Mouse (Mus musculus) right cerebral cortex, postnatal 36 days (tissue): ENCODE data around the gene Chchd4.
A peak's percentile ranks its signal among the peaks of the same experiment; 100 is the strongest.

ENCODE experiments used
- DNase-seq, 2 experiments: peaks; one replicate each; pipeline ENCODE4 v3.0.0; 2022; ENCODE audit warnings: low spot score in 2 of 2, mixed read lengths in 1 of 2

Gene Chchd4

GRCm38 (mm10) chr6:91472868-91473804 is at the start of gene Chchd4, which contains the start of gene Tmem43:
Chchd4 (minus strand) TSS chr6:91473546.
Tmem43 (plus strand) TSS chr6:91473703.
- DNase-seq, result peak; percentile 99 to 100

DNA sequence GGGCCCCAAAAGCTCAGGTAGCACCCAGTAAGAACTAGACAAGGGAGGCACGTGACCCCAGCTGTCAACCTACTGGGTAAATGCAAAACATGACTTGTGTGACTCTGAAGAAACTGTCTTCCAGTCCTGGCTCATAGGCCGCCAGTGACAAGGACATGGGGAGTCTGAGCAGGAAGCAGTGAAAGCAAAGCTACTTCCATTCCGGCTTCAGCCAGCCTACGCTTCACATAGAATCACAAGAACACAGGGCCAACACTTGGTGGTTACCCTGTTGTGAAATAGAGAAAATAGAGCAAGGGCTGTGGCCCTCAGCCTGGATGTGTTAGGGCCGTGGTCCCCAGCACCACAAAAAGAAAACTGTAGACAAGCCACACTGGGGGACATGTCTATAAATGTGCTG is 49.5 kb upstream of the Chchd4 start:
- no peak for DNase-seq

- DNase-seq, result peak in 1 of 2 experiments; percentile 50
These were observed 45.2 kb upstream of the Chchd4 start for GRCm38 (mm10) chr6:91518454-91519020.

DNA sequence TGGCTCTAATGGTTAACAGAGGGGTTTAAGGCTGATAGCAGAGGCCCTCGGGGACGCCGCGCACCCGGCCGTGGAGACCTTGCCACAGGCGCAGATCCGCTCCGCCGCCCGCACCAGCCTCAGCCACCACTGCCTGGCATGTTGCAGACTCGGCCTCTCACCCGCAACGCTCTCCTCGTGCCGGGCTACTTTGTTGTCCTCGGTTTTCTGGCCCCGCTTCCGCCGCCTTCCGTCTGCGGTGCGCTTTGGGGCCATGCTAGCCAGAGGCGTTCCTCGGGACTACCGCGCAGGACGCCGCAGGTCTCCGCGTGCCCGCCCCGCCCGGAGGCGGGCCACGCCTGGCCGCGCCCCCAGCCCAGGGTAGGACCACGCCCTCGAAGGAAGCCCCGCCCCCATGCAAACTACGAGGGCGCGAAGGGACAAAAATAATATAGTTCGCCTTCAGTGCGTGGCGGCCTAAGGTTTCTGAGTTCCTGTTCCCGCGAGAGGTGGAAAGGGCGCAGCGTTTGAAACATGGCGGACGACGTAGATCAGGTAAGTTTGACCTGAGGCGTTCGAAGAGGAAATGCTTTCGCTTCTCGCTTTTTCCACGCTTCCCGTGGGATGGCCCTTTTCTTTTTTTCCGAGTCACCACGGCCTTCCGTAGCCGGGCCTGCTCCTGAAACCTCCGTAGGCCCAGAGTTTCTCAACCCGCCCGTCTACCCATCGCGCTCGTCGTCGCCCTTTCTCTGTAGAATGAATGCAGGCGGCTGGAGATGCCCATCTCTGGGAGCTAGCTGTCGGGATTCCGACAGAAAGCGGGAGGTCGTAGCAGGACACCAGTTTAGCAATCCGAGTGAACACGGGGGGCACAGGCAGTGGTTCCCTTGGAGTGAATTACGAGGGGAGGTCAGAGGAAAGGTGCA is 42.5 kb upstream of the Chchd4 start, which contains the start of the genes Xpc and Lsm3:
TSS of gene Xpc (minus strand) at position 344 of the 905 bp plus-strand sequence.
TSS of gene Lsm3 (plus strand) at position 384 of the 905 bp plus-strand sequence.
- DNase-seq, result peak; percentile 95 to 97

DNA sequence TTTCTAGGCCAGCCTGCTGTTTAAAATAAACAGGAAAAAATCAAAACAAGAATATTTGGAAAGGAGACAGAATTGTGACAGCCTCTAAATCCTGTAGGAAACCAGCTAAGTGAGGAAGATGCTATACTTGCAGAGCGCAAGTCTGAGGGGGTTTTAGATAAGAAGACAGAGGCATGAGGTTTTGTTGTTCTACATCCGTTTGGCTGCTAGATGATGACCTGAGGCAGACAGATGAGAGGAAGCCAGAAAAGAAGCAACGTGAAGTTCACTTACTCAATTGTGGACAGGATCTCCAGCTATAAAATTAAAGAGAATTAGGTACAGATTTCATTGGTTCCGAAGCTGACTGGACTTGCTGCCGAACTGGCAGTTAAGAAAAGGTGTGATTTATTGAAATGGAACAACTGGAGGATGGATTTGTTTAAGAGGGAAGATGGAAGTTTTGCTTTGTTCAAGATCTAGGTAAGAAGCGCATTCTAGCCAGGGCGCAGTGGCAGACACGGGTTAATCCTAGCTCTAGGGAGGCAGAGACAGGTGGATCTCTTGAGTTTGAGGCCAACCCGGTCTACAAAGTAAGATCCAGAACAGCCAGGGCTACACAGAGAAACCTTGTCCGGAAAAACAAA is 41.5 kb upstream of the Chchd4 start:
- DNase-seq, result no peak

- DNase-seq, result no peak
These were observed 40.8 kb upstream of the Chchd4 start for GRCm38 (mm10) chr6:91514135-91514534.

DNA sequence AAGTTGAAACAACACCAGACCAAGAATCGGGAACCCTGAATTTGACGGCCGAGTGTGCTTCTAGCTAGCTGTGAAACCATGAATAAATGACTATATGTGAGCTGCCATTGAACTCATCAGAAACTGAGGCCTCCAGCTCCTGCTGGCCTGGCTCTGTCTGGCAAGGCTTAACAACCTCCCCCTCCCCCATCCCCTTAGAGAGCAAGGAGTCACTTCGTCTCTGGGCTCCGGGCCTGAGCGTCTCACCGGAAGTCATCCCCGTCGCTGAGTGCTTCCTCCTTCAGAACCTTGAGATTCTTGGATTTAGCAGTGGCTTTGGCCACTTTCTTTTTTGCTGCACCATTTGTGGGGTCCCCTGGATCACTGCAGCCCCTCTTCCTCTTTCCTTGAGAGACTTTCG is 36.9 kb upstream of the Chchd4 start:
- DNase-seq, result no peak

- DNase-seq, result no peak
These were observed 36.0 kb upstream of the Chchd4 start for GRCm38 (mm10) chr6:91509326-91509725.

- no peak for DNase-seq
These were observed 34.7 kb upstream of the Chchd4 start for GRCm38 (mm10) chr6:91508041-91508440.

- DNase-seq, result no peak
These were observed 32.7 kb upstream of the Chchd4 start for GRCm38 (mm10) chr6:91506036-91506435.

DNA sequence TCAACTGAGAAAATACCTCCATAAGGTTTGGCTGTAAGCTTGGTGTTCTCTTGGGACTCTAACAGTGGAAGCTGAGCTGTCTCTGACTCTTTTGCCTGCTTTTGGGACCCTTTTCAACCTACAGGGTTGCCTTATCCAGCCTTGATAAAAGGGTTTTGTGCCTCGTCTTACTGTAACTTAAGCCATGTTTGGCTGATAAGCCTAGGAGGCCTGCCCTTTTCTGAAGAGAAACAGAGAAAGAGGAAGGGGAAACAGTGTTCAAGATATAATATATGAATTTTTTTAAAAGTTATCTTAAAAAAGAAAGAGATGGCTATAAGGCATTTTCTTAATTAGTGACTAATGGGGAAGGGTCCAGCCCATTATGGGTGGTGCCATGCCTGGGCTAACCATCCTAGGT is 30.0 kb upstream of the Chchd4 start:
- DNase-seq, result no peak

GRCm38 (mm10) chr6:91494526-91494925 is 21.2 kb upstream of the Chchd4 start:
- DNase-seq, result no peak

DNA sequence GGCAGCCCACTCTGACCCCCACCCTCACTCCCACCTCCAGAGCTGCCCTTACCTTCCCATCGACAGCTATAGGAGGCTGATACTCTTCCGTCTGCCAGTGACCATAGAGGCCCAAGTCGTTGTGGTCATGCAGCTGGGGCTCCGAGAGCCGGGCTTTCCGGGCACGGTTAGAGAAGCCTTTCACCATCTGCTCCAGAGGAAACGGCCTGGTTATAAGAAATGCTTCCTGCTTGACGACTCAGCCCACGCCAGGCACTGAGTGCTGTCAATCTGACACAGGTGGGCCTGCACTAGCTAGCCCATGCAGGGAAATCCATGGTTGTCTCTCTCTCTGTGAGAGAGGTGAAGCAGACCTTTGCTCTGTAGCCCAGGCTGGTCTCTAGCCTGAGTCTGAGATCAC is 19.7 kb upstream of the Chchd4 start:
- no peak for DNase-seq

DNA sequence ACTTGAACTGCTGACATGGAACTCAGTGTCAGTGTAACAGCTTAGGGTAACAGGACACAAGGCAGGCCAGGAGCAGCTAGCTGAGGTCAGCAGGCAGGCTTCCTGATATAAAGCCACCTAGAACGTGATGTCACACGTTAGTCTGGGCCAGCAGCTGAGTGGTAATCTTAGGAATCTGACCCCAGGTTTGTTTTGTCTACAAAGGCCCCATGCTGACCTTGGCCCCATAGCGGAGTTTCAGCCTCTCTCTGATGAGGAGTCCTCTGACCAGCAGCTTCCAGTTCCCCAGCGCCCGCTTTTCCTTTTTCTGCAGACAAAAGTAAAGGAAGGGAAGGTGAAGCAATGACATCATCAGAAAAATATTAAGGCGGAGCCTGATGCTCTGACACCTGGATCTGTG is 17.7 kb upstream of the Chchd4 start:
- DNase-seq, result no peak

DNA sequence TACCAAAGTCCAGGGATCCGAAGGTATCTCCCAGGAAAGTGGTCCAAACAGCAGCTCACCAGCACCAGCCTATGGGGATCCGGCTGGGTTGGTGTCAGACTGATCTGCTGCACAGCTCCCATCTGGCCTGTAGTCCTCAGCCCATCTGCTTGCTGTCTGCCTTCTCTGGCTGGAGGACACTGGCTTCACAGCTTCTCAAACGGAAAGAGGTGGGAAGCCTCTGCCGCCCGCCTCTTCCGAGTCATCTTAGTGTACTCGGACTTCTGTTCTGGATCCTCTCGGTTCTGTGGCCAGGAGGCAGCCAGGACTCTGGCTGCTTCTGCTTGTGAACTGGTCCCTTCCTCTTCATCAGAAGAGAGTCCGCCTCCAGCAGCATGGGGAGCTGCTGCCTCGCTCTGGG is 16.5 kb upstream of the Chchd4 start:
- DNase-seq, result peak; percentile 39 to 53

DNA sequence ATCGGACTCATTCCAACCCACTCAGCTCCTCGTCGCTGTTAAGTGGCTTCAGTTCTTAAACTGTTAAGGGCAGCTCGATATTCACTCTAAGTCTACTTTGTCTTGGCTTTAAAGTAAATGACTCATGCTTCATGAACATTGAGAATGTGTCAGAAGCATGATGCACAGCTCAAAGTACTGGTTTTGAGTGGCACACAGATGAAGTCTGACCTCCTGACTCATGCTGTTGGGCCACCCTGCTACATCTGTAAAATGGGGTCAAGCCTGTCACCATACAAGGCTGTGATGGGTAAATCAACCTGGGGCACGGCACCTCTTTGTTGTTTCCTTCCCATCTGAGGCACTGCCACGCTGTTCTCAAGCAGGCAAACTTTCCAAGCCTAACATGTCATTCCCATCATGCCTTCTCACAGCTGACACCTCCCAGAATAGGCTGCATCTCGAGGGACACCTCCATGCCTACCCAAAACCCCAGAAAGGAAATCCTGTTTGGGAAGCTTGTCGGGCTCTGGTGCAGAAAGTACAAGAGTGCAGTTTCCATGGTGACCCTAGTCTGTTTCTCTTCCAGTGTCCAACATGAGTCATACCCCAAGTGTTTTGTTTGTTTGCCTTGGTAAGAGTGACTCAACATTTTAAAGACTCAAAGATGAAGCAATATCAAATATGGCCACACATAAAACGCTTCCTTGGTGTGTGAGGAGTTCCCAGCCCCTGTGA is 15.3 kb upstream of the Chchd4 start:
- DNase-seq, result peak; percentile 34 to 50

DNA sequence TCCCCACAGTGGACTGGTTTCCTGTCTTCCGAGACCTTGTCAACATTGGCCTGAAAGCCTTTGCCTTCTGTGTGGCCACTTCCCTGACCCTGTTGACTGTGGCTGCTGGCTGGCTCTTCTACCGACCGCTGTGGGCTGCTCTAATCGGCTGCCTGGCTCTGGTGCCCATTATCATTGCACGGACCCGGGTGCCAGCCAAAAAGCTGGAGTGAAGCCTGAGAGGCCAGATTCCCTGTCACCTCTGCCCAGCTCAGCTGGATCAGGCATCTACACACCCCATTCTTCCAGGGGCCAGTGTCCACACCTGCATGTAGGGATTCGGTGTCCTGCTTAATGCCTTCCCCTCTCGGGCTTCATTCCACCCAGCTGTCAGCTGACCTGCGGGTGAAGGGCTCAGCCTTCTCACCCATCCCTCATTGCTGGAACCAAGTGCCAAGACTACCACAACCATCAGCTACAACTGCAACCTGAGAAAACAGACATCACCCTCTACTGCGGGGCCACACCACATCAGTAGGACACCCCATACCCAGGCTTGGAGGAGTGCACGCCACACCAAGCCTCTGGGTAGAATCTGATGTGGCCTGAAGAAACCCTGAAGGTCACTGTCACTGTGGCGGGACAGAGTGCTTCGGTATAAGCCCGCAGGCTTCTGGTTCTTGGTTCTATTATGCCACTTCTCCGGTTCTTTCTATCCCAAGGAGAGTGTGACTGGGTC is 13.5 kb upstream of the Chchd4 start:
- no peak for DNase-seq

DNA sequence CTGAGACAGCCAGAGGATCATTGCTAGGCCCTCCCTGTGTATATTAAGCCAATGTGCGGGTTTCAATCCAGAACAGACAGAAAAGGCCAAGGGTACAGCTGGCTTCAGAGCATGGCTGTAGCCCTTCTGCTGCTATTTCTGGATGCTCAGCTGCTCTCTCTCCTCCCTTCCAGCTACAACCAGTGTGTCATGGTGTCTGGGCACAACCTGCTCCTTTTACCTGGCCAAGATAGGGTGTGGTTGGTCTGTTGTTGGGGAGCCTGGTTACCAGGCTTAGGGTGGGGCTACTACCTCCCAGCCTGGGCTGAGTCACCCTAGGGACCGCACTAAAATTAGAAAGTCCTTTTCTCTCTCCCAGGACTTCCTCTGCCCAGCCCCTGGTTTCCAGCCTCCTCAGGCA is 10.0 kb upstream of the Chchd4 start:
- no peak for DNase-seq

DNA sequence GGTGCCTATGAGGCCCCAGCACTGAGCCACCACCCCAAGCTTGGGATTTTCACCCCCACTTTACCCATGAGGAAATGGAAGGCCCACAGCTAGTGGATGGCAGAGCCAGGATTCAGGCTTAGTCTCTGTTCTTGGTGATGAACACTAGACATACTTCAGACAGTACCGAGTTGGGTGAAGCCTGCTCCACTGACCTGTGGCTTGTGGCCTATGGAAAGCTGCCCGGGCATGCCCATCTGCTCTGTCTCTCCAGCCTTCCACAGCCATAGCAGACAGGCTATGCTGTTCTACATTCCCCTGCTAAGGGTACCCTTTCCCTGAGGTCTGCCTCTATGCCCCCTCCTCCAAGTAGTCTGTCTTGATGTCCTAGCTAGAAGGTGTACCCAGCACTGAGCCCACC is 3.2 kb upstream of the Chchd4 start:
- no peak for DNase-seq
